Mouse (Mus musculus): ENCODE results near the gene Asf1a. TPM values are rescaled to one million over a fixed set of nuclear protein-coding genes. Genes with fewer than 3 reads are reported as not detected.

The Asf1a gene
- 68.6 and 77.3 TPM in 2 replicates for polyA plus RNA-seq (2015; fragmentation: Nextera tagmentation; extraction: Ambion mirVana)

GRCm38 (mm10) chr10:53596677-53597120 lies at the start of gene Asf1a:
Gene Asf1a, plus strand, starts transcription at chr10:53596757.
- peak within 1 kb of the TSS; percentile 57 for H3K4me2 ChIP-seq (ENCODE audit: low read depth, low read length)
- WGBS: under 1% methylated on average over 39 of the region's 52 CpGs
- no peaks in the 10 kb centered on the region for H3K9me3 ChIP-seq (replicated peaks; ENCODE audit: control insufficient read depth, low read length)
- H3K27ac ChIP-seq (ENCODE audit: low read length): peak within 1 kb of the TSS; percentile 99
- peaks cover 16% of the 10 kb centered on the region for H3K4me1 ChIP-seq (ENCODE audit: control insufficient read depth, insufficient read depth, low read length)
- H3K27me3 ChIP-seq (ENCODE audit: control insufficient read depth, insufficient read depth, low read length): no peaks in the 10 kb centered on the region
- peak within 1 kb of the TSS; percentile 96 for H3K9ac ChIP-seq (ENCODE audit: low read length)
- H3K36me3 ChIP-seq (ENCODE audit: control insufficient read depth, insufficient read depth, low read length): no peaks in the 10 kb centered on the region
- ATAC-seq (ENCODE audit: insufficient read depth, low FRiP score): peak; percentile 97
- peak within 1 kb of the TSS; percentile 79 for H3K4me3 ChIP-seq (replicated peaks; ENCODE audit: low read length)

GRCm38 (mm10) chr10:53562001-53562400 lies 34.6 kb upstream of the Asf1a start:
- no peak for ATAC-seq (ENCODE audit: insufficient read depth, low FRiP score)
- Histone ChIP-seq H3K36me3 (ENCODE audit: control insufficient read depth, insufficient read depth, low read length) (no peaks in the 10 kb centered on the region), H3K4me2 (ENCODE audit: low read depth, low read length) (no peak overlapping the region), H3K4me1 (ENCODE audit: control insufficient read depth, insufficient read depth, low read length) (no peaks in the 10 kb centered on the region), H3K27ac (ENCODE audit: low read length) (no peak overlapping the region), H3K9ac (ENCODE audit: low read length) (no peak overlapping the region), H3K27me3 (ENCODE audit: control insufficient read depth, insufficient read depth, low read length) (no peaks in the 10 kb centered on the region), H3K4me3 (replicated peaks; ENCODE audit: low read length) (no peak overlapping the region), H3K9me3 (replicated peaks; ENCODE audit: control insufficient read depth, low read length) (no peaks in the 10 kb centered on the region)
- WGBS: 88% methylated on average over 5 of the region's 5 CpGs

DNA sequence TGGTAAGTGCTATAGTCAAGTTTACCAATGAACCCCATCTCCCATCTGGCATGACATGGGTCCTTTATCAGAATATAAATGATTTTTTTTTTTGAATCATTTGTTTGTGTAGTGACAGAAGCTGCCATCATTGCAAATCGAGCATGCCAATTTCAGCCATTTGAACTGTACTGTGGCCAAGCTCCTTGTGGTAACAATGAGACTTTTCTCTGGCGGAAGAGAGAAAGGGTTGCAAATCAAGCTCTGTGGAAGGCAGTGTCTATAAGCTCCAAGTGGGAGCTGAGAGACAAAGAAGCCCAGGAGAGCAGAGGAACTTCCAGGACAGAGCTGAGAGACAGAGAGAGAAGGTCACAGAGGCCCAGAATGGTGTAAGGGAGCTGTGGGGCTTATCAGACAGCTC lies 31.0 kb upstream of the Asf1a start:
- Histone ChIP-seq H3K27ac (ENCODE audit: low read length) (no peak overlapping the region), H3K36me3 (ENCODE audit: control insufficient read depth, insufficient read depth, low read length) (no peaks in the 10 kb centered on the region), H3K9ac (ENCODE audit: low read length) (no peak overlapping the region), H3K4me3 (replicated peaks; ENCODE audit: low read length) (no peak overlapping the region), H3K27me3 (ENCODE audit: control insufficient read depth, insufficient read depth, low read length) (no peaks in the 10 kb centered on the region), H3K4me2 (ENCODE audit: low read depth, low read length) (no peak overlapping the region), H3K4me1 (ENCODE audit: control insufficient read depth, insufficient read depth, low read length) (no peaks in the 10 kb centered on the region), H3K9me3 (replicated peaks; ENCODE audit: control insufficient read depth, low read length) (no peaks in the 10 kb centered on the region)
- no peak for ATAC-seq (ENCODE audit: insufficient read depth, low FRiP score)
- WGBS: 80% methylated on average over 2 of the region's 2 CpGs

GRCm38 (mm10) chr10:53568531-53568930 lies 28.0 kb upstream of the Asf1a start:
- no peak overlapping the region for H3K4me3 ChIP-seq (replicated peaks; ENCODE audit: low read length)
- H3K27me3 ChIP-seq (ENCODE audit: control insufficient read depth, insufficient read depth, low read length): no peaks in the 10 kb centered on the region
- no peak overlapping the region for H3K4me2 ChIP-seq (ENCODE audit: low read depth, low read length)
- no peak overlapping the region for H3K9ac ChIP-seq (ENCODE audit: low read length)
- H3K4me1 ChIP-seq (ENCODE audit: control insufficient read depth, insufficient read depth, low read length): no peaks in the 10 kb centered on the region
- H3K9me3 ChIP-seq (replicated peaks; ENCODE audit: control insufficient read depth, low read length): no peaks in the 10 kb centered on the region
- H3K36me3 ChIP-seq (ENCODE audit: control insufficient read depth, insufficient read depth, low read length): no peaks in the 10 kb centered on the region
- ATAC-seq (ENCODE audit: insufficient read depth, low FRiP score): no peak; the same call in 1 of the 2 replicates
- no peak overlapping the region for H3K27ac ChIP-seq (ENCODE audit: low read length)

DNA sequence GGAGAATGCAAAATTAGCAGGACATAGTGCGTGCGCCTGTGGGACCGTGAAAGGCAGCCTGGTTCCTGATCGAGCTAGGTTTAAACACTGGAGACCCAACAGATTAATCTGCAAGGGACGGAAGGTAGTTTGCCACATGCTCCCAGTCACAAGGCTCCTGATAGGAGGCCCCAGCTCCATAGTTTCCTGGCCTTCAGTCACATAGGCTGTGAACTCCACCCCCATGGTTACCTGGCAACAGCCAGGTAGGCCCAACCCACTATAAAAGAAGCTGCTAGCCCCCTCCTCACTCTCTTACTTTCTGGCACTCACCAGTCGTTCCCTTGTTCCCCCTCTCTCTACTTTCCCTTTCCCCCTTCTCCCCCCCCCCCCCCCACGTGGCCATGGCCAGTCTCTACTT lies 16.4 kb upstream of the Asf1a start:
- peak overlapping the region; percentile 52; the same call in 1 of the 2 replicates for H3K27ac ChIP-seq (ENCODE audit: low read length)

DNA sequence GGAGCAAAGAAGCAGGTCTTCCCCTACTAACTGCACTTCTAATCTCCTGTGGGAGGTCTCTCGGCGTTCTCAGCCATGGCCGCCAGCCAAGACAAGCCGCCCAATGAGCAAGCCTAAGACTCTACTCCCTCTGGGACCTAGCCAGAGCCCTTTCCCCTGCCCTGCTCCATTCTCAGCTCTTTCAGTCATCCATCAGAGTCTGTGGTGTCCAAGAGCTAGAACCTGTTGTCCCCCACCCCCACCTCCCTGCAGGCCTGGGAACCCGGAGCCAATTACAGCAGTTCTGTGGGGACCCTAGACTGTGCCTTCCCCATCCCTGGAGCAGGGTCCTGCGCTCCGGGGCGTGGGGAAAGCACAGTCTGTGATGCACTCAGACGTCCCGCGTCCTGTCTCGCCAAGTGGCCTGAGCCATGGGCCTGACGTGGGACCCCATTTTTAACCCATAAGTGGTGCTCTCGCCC lies 15.9 kb upstream of the Asf1a start:
- H3K9ac ChIP-seq (ENCODE audit: low read length): peak overlapping the region; percentile 70
- H3K36me3 ChIP-seq (ENCODE audit: control insufficient read depth, insufficient read depth, low read length): no peaks in the 10 kb centered on the region
- H3K27ac ChIP-seq (ENCODE audit: low read length): peak overlapping the region; percentile 52; the same call in 1 of the 2 replicates
- WGBS: 6% methylated on average over 14 of the region's 14 CpGs
- peak; percentile 92 for ATAC-seq (ENCODE audit: insufficient read depth, low FRiP score)
- H3K4me3 ChIP-seq (replicated peaks; ENCODE audit: low read length): peak overlapping the region; percentile 54
- no peaks in the 10 kb centered on the region for H3K27me3 ChIP-seq (ENCODE audit: control insufficient read depth, insufficient read depth, low read length)
- peak overlapping the region; percentile 76 for H3K4me2 ChIP-seq (ENCODE audit: low read depth, low read length)
- H3K9me3 ChIP-seq (replicated peaks; ENCODE audit: control insufficient read depth, low read length): no peaks in the 10 kb centered on the region
- peaks cover 8% of the 10 kb centered on the region; the same call in 1 of the 2 replicates for H3K4me1 ChIP-seq (ENCODE audit: control insufficient read depth, insufficient read depth, low read length)

More for the DNA sequence above, 16.4 kb upstream of the Asf1a start:
- Histone ChIP-seq H3K9me3 (replicated peaks; ENCODE audit: control insufficient read depth, low read length) (no peaks in the 10 kb centered on the region), H3K4me2 (ENCODE audit: low read depth, low read length) (peak overlapping the region; percentile 76), H3K4me3 (replicated peaks; ENCODE audit: low read length) (peak overlapping the region; percentile 54), H3K9ac (ENCODE audit: low read length) (peak overlapping the region; percentile 31; the same call in 1 of the 2 replicates), H3K36me3 (ENCODE audit: control insufficient read depth, insufficient read depth, low read length) (no peaks in the 10 kb centered on the region), H3K4me1 (ENCODE audit: control insufficient read depth, insufficient read depth, low read length) (peaks cover 8% of the 10 kb centered on the region; the same call in 1 of the 2 replicates), H3K27me3 (ENCODE audit: control insufficient read depth, insufficient read depth, low read length) (no peaks in the 10 kb centered on the region)
- WGBS: 31% methylated on average over 7 of the region's 7 CpGs
- ATAC-seq (ENCODE audit: insufficient read depth, low FRiP score): peak; percentile 74; the same call in 1 of the 2 replicates

DNA sequence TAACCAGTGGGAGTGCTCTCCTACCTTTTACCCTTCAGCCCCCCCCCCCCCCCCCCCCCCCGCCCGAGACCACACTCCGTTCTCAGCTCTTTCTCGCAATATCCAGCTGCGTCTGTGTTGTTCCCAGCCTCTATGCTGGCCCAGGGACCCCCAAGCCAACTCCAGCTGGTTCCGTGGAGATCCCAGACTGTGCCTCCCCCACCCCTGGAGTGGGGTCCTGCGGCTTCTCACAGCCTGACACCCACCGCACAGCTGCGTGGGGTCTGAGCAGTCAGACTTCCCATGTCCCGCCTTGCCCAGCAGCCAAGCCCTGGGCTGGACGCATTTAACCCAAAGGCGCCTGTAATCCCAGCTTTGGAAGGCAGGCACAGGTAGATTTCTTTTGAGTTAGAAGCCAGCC lies 15.5 kb upstream of the Asf1a start:
- Histone ChIP-seq H3K9ac (ENCODE audit: low read length) (peak overlapping the region; percentile 70), H3K36me3 (ENCODE audit: control insufficient read depth, insufficient read depth, low read length) (no peaks in the 10 kb centered on the region), H3K4me3 (replicated peaks; ENCODE audit: low read length) (peak overlapping the region; percentile 54), H3K4me1 (ENCODE audit: control insufficient read depth, insufficient read depth, low read length) (peaks cover 8% of the 10 kb centered on the region; the same call in 1 of the 2 replicates), H3K4me2 (ENCODE audit: low read depth, low read length) (peak overlapping the region; percentile 76), H3K27me3 (ENCODE audit: control insufficient read depth, insufficient read depth, low read length) (no peaks in the 10 kb centered on the region), H3K9me3 (replicated peaks; ENCODE audit: control insufficient read depth, low read length) (no peaks in the 10 kb centered on the region), H3K27ac (ENCODE audit: low read length) (0 out of 2 replicates have a peak overlapping the region, but pooled peaks have one; percentile 52)
- 12% methylated on average over 10 of the region's 12 CpGs for WGBS
- ATAC-seq (ENCODE audit: insufficient read depth, low FRiP score): peak; percentile 57; the same call in 1 of the 2 replicates

- Histone ChIP-seq H3K4me3 (replicated peaks; ENCODE audit: low read length) (no peak overlapping the region), H3K9me3 (replicated peaks; ENCODE audit: control insufficient read depth, low read length) (no peaks in the 10 kb centered on the region), H3K4me2 (ENCODE audit: low read depth, low read length) (no peak overlapping the region), H3K4me1 (ENCODE audit: control insufficient read depth, insufficient read depth, low read length) (peaks cover 4% of the 10 kb centered on the region; the same call in 1 of the 2 replicates), H3K27me3 (ENCODE audit: control insufficient read depth, insufficient read depth, low read length) (no peaks in the 10 kb centered on the region), H3K9ac (ENCODE audit: low read length) (no peak overlapping the region), H3K27ac (ENCODE audit: low read length) (no peak overlapping the region), H3K36me3 (ENCODE audit: control insufficient read depth, insufficient read depth, low read length) (no peaks in the 10 kb centered on the region)
- ATAC-seq (ENCODE audit: insufficient read depth, low FRiP score): no peak
- WGBS: 84% methylated on average over 3 of the region's 3 CpGs
Measured at GRCm38 (mm10) chr10:53585777-53586176, 10.8 kb upstream of the Asf1a start.

- Histone ChIP-seq H3K4me2 (ENCODE audit: low read depth, low read length) (peak overlapping the region; percentile 57), H3K4me3 (replicated peaks; ENCODE audit: low read length) (peak overlapping the region; percentile 55), H3K27me3 (ENCODE audit: control insufficient read depth, insufficient read depth, low read length) (no peaks in the 10 kb centered on the region), H3K9ac (ENCODE audit: low read length) (peak overlapping the region; percentile 78), H3K27ac (ENCODE audit: low read length) (peak overlapping the region; percentile 98), H3K4me1 (ENCODE audit: control insufficient read depth, insufficient read depth, low read length) (peaks cover 16% of the 10 kb centered on the region), H3K9me3 (replicated peaks; ENCODE audit: control insufficient read depth, low read length) (no peaks in the 10 kb centered on the region), H3K36me3 (ENCODE audit: control insufficient read depth, insufficient read depth, low read length) (no peaks in the 10 kb centered on the region)
- peak; percentile 11; the same call in 1 of the 2 replicates for ATAC-seq (ENCODE audit: insufficient read depth, low FRiP score)
- 4% methylated on average over 26 of the region's 27 CpGs for WGBS
Measured at GRCm38 (mm10) chr10:53595744-53596676, 547 bp upstream of the Asf1a start.
